Mouse (Mus musculus): ENCODE measurements at regions not wholly inside any gene's neighbourhood (a gene's known extent, or its start where the extent isn't known, plus 50 kb on each side); places are given as distances from the start of the nearest gene placed in this dataset.

GRCm38 (mm10) chr12:55926276-55926973 is 90.3 kb downstream of the Brms1l start:
- DNase-seq (ENCODE audit: low read depth): no peak

Measured in c-Kit-positive CD71-positive TER-119-negative erythroid progenitor cells, embryonic 14.5 days (primary cell).